Mouse (Mus musculus): ENCODE measurements around the gene Hypk.

DNA sequence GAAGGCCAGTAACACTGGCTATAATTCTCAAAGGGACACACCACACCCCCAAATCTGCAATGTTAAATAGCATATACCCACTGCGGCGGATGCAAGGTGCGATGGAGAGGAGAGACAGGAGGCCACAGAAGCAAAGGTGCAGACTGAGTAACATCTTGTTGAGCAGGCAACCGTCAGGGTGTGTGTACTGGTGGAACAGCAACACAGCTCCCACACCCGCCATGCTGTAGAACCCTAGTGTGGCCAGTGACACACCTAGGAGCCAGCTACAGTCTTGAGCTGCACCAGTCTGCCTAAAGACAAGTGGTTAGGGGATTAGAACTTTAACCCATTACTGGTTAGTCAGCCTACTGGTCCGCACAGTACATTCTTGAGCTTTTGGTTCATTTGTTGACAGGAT, 827 bp downstream of the Hypk start:
- TF ChIP-seq CTCF (IDR thresholded peaks at IDR 0.05; ENCODE audit: borderline replicate concordance, extremely low read depth, insufficient read depth, insufficient read length) = no peak
- no peak for TF ChIP-seq POLR2A (IDR thresholded peaks at IDR 0.05; ENCODE audit: borderline replicate concordance, extremely low read depth, insufficient read depth, insufficient read length, poor library complexity, severe bottlenecking)

Measured in brain, embryonic 14.5 days (tissue).